Mouse (Mus musculus) layer of hippocampus, adult 2 months (tissue): ENCODE measurements around the gene Cox5b. TPM values are rescaled to one million over a fixed set of nuclear protein-coding genes. Genes with fewer than 3 reads are reported as not detected.
A peak's percentile ranks its signal among the peaks of the same experiment; 100 is the strongest.

ENCODE experiments used
- DNase-seq, 2 experiments: peaks; one replicate each; pipeline ENCODE4 v3.0.0; 2022; ENCODE audit warnings: low spot score in 2 of 2
- H3K27ac ChIP-seq: fragments of 200-600 bp; 2 replicates; pipeline ENCODE4 v1.8.1; 2022
- H3K4me3 ChIP-seq: fragments of 200-600 bp; 2 replicates; pipeline ENCODE4 v1.8.1; 2022; ENCODE audit warnings: mild to moderate bottlenecking
- CTCF ChIP-seq: fragments of 200-600 bp; conservative IDR thresholded peaks from 2 replicates; pipeline ENCODE4 v1.8.1; 2022; ENCODE audit warnings: antibody characterized with exemption, mild to moderate bottlenecking, moderate library complexity
- long read RNA-seq, 2 experiments: library from polyadenylated mRNA; stranded (forward); transcript quantifications; one replicate each; pipeline ENCODE4 v2.0.0; 2021; ENCODE audit warnings: borderline mapping rate in 2 of 2
- total RNA-seq, 2 experiments: library from RNA; stranded (reverse); gene quantifications; 2 replicates each; pipeline ENCODE4 v1.2.3; 2021

Cox5b gene
- total RNA-seq = 100 to 1,000 TPM; 610 to 649 TPM
- long read RNA-seq, experiment 1, transcript Cox5b-204 (4 exons, 865 nt) = major isoform, 295 of 317 reads
- long read RNA-seq, experiment 1, partial matches to known transcripts = 14 of 317 reads
- long read RNA-seq, experiment 1, other reads (novel, unspliced or antisense) = 8 of 317 reads
- long read RNA-seq, experiment 2, transcript Cox5b-204 (4 exons, 865 nt) = major isoform, 446 of 472 reads
- long read RNA-seq, experiment 2, partial matches to known transcripts = 15 of 472 reads
- long read RNA-seq, experiment 2, other reads (novel, unspliced or antisense) = 9 of 472 reads

- H3K27ac ChIP-seq = peak within 1 kb of the TSS; percentile 98
- no peak for TF ChIP-seq CTCF
- H3K4me3 ChIP-seq = peak within 1 kb of the TSS; percentile 59
- peak; percentile 96 for DNase-seq
These were observed at the start of gene Cox5b for GRCm38 (mm10) chr1:36691271-36692155. Cox5b (plus strand) TSS chr1:36691449.

DNA sequence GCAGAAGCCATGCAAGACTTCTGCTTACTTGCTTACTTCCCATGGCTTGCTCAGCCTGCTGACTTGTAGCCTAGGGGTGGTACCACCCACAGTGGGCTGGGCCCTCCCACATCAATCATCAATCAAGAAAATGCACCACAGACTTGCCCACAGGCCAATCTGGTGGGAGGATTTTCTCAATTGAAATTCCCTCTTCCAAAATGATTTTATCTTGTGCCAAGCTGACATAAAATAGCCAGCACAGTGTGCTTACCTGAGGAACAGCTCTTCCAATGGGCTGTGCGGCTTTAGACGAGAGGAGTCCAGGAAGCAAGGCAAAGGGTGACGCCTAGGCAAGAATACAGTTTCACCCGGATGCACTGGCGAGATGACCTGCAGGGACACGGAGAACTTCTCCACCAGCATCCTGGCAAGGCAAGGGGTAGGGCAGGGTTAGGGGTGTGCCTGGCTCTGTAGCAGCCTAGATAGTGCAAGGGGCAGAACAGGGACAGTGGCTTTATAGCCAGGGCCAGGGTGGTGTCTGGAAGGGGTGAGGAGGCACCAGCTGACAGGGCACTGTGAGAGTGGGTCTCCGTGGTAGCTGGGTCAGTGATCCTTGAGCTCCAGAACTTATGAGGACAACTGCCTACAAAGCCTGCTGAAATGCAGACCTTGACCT lies 47.2 kb upstream of the Cox5b start:
- Histone ChIP-seq H3K27ac (no peak overlapping the region), H3K4me3 (no peak overlapping the region)
- no peak for DNase-seq
- TF ChIP-seq CTCF = no peak

GRCm38 (mm10) chr1:36644615-36645007 lies 46.6 kb upstream of the Cox5b start:
- H3K27ac ChIP-seq = no peak overlapping the region
- no peak overlapping the region for H3K4me3 ChIP-seq
- no peak for DNase-seq
- TF ChIP-seq CTCF = no peak

GRCm38 (mm10) chr1:36646285-36646684 lies 45.0 kb upstream of the Cox5b start:
- no peak for DNase-seq
- no peak for TF ChIP-seq CTCF
- H3K27ac ChIP-seq = no peak overlapping the region
- no peak overlapping the region for H3K4me3 ChIP-seq

GRCm38 (mm10) chr1:36647631-36648030 lies 43.6 kb upstream of the Cox5b start:
- no peak for DNase-seq
- H3K4me3 ChIP-seq = no peak overlapping the region
- no peak overlapping the region for H3K27ac ChIP-seq
- peak; percentile 29; the same call in 1 of the 2 replicates for TF ChIP-seq CTCF

DNA sequence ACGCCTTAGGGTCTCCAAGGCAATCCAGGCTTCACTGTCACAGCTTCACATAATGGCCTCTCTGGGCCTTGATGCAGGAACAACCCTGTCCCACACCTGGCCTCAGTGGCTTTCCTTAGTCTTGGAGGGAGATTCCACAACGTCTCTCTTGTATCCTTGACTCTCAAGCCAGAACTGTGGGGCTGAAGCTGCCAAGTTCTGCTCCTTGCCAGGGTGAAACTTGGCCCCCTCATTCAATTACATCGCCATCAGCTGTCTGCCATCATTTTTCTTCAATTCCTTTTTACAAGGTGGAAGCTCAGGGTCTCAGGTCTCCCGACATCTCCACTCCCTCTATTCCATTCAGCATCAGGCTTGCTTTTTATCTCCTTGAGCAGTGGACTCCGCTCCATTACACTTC lies 36.2 kb upstream of the Cox5b start:
- Histone ChIP-seq H3K4me3 (no peak overlapping the region), H3K27ac (no peak overlapping the region)
- no peak for TF ChIP-seq CTCF
- no peak for DNase-seq

DNA sequence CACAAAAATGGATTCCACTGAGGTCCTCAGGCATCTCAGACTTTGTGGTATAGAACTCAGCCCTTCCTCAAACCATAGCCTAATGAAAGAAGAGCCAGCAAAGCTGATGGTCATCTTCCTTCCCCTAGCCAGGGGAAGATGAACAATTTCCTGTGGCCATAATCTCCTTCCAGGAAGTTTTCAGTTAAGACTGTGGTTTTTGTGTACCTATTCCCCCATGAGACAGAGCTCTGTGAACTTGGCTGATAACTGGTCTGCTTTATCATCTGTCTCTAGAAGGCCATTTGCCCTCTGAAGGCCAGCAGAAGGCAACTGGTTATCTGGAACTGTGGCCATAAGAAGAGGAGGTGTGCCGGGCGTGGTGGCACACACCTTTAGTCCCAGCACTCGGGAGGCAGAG lies 35.0 kb upstream of the Cox5b start:
- Histone ChIP-seq H3K4me3 (no peak overlapping the region), H3K27ac (no peak overlapping the region)
- DNase-seq = no peak
- TF ChIP-seq CTCF = no peak

GRCm38 (mm10) chr1:36657658-36658415 lies 33.4 kb upstream of the Cox5b start:
- DNase-seq = no peak
- H3K4me3 ChIP-seq = no peak overlapping the region
- no peak for TF ChIP-seq CTCF
- H3K27ac ChIP-seq = no peak overlapping the region

DNA sequence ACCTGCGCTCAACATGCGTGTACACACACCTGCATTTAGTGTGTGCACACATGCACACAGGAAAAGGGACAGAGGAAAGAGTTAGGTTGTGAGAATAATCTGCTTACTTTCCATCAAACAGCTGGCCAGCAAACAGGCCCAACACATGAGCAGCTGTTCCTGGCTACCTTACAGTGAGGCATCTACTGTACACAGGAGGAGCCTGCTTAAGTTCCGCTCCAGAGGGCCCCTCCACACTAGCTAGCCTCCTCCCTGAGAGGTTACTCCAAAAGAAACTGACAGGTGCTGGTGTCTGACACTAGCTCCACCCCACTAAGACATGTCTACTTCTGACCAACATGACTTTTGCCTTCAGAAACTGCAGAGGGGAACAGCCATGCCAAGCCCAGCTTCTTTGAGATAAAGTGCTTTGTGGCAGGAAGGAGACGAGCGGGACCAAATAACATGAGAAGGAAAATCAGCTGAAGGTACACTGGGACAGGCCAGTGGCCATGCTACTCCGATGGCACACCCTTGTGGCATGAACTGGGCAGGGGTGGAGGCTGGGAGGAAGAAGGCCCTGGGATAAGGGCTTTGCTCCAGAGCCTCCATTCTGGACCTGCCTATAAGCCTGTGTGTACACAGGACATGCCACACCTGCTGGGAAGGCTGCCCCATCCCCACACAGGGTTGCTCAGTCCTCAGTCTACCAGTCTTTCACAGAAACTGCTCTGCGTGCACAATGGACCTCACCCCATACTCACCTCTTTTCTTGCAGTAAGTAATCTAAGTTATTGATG lies 32.4 kb upstream of the Cox5b start:
- DNase-seq = no peak
- no peak for TF ChIP-seq CTCF
- H3K27ac ChIP-seq = no peak overlapping the region
- no peak overlapping the region for H3K4me3 ChIP-seq

- DNase-seq = no peak
- no peak overlapping the region for H3K4me3 ChIP-seq
- no peak overlapping the region for H3K27ac ChIP-seq
- TF ChIP-seq CTCF = peak; percentile 68
These were observed 26.8 kb upstream of the Cox5b start for GRCm38 (mm10) chr1:36664457-36664856.

DNA sequence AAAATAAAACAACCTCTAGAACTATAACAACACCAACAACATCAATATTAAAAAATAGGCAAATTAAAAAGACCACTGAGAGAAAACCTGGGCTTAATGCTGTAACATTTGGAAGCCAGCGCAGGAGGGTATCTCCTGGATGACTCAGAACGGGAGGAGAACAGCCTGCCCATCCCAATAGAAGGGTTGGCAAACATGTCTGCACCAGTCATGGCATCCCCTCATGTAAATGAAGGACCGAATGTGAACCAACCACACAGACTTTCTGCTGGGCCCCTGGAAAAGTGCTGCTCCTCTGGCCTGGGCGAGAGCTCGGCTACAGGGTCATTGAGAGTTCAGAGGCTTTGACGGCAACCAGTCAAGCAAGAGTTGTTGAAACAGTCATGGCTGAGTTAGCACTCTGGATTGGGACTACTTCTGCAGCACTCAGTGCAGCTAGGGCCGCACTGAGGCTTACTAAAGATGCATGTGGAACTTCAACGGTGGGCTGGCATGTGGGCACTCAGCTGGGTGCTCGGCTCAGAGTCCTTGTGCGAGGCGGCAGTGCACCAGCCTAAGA lies 26.0 kb upstream of the Cox5b start:
- H3K4me3 ChIP-seq = no peak overlapping the region
- DNase-seq = no peak
- TF ChIP-seq CTCF = no peak
- no peak overlapping the region for H3K27ac ChIP-seq
